Mouse (Mus musculus): ENCODE data around the gene Ndufaf7. TPM values are rescaled to one million over a fixed set of nuclear protein-coding genes. Genes with fewer than 3 reads are reported as not detected.

Gene Ndufaf7
- polyA plus RNA-seq, 1 experiment from 2014 or later = 56.1 TPM

GRCm38 (mm10) chr17:78915772-78916171 lies 21.2 kb upstream of the Ndufaf7 start:
- WGBS = 47% methylated on average over 6 of the region's 6 CpGs
- Histone ChIP-seq H3K27me3 (no peaks in the 10 kb centered on the region), H3K4me3 (replicated peaks) (peak overlapping the region; percentile 68), H3K4me1 (peaks cover 17% of the 10 kb centered on the region), H3K4me2 (replicated peaks) (peak overlapping the region; percentile 75), H3K9me3 (replicated peaks) (no peaks in the 10 kb centered on the region), H3K36me3 (peaks cover 21% of the 10 kb centered on the region), H3K27ac (replicated peaks) (peak overlapping the region; percentile 85), H3K9ac (peak overlapping the region; percentile 79; the same call in 1 of the 2 replicates)
- no peak for ATAC-seq (ENCODE audit: insufficient number of reproducible peaks, low FRiP score, low TSS enrichment, low read depth)

DNA sequence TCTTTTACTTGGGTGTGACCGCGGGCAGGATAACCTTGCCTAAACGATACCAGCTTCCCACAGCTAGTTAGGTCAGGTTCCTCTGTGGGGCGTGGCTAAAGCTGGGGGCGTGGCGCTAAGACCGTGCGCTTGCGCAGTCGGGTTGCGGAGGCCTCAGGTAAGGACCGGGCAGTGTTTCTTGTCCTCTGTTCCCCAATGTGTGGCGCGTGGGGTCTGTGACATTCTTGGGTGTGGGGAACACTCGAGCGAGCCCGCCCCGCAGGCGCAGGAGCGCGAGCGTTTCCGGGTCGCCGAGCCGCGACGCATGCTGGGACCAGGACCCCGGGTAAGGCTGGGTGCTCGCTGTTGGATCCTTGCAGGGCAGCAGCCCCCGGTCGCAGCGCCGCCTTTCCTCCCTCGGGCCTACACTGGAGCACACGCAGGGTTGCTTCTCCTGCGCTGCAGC lies 20.5 kb upstream of the Ndufaf7 start, which contains the start of gene Cebpzos:
TSS of gene Cebpzos (plus strand) at position 132 of the 445 bp plus-strand sequence.
- peak within 1 kb of the TSS; percentile 75 for H3K4me2 ChIP-seq (replicated peaks)
- ATAC-seq (ENCODE audit: insufficient number of reproducible peaks, low FRiP score, low TSS enrichment, low read depth) = peak; percentile 91
- H3K4me3 ChIP-seq (replicated peaks) = peak within 1 kb of the TSS; percentile 68
- H3K27me3 ChIP-seq = no peaks in the 10 kb centered on the region
- peaks cover 26% of the 10 kb centered on the region for H3K36me3 ChIP-seq
- WGBS = under 1% methylated on average over 37 of the region's 37 CpGs
- H3K9ac ChIP-seq = peak within 1 kb of the TSS; percentile 79
- peak within 1 kb of the TSS; percentile 85 for H3K27ac ChIP-seq (replicated peaks)
- peaks cover 17% of the 10 kb centered on the region for H3K4me1 ChIP-seq
- H3K9me3 ChIP-seq (replicated peaks) = no peaks in the 10 kb centered on the region

DNA sequence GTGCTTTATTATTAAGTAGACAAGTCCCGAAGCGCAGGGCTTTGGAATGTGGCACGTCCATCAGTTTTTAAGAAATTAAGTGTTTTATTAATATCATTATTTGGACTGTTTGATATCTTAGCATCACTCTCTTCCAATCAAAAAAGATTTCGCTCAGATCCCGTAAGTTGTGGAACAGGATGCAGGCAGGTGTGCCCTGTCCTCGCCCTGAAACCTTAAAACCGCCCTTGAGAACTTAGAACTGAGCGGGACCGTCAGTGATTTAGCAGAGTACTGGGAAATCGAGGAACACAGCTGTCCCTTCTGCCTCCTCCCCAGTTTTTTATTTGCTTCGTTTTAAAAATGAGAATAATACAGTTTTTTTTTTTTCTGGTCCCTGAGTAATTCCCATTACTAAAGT lies 20.0 kb upstream of the Ndufaf7 start:
- Histone ChIP-seq H3K36me3 (peaks cover 31% of the 10 kb centered on the region), H3K9me3 (replicated peaks) (no peaks in the 10 kb centered on the region), H3K27ac (replicated peaks) (peak overlapping the region; percentile 85), H3K9ac (peak overlapping the region; percentile 79), H3K27me3 (no peaks in the 10 kb centered on the region), H3K4me1 (peaks cover 17% of the 10 kb centered on the region), H3K4me3 (replicated peaks) (peak overlapping the region; percentile 68), H3K4me2 (replicated peaks) (peak overlapping the region; percentile 75)
- no peak for ATAC-seq (ENCODE audit: insufficient number of reproducible peaks, low FRiP score, low TSS enrichment, low read depth)
- under 1% methylated on average over 11 of the region's 11 CpGs for WGBS

- H3K4me2 ChIP-seq (replicated peaks) = peak overlapping the region; percentile 75
- no peak overlapping the region for H3K9ac ChIP-seq
- WGBS = 42% methylated on average over 6 of the region's 6 CpGs
- H3K9me3 ChIP-seq (replicated peaks) = no peaks in the 10 kb centered on the region
- H3K4me1 ChIP-seq = peaks cover 17% of the 10 kb centered on the region
- H3K4me3 ChIP-seq (replicated peaks) = peak overlapping the region; percentile 68; the same call in 1 of the 2 replicates
- H3K27me3 ChIP-seq = no peaks in the 10 kb centered on the region
- peaks cover 38% of the 10 kb centered on the region for H3K36me3 ChIP-seq
- ATAC-seq (ENCODE audit: insufficient number of reproducible peaks, low FRiP score, low TSS enrichment, low read depth) = no peak
- H3K27ac ChIP-seq (replicated peaks) = 0 out of 2 replicates have a peak overlapping the region, but pooled peaks have one; percentile 85
Measured at GRCm38 (mm10) chr17:78917696-78918095, 19.2 kb upstream of the Ndufaf7 start.

DNA sequence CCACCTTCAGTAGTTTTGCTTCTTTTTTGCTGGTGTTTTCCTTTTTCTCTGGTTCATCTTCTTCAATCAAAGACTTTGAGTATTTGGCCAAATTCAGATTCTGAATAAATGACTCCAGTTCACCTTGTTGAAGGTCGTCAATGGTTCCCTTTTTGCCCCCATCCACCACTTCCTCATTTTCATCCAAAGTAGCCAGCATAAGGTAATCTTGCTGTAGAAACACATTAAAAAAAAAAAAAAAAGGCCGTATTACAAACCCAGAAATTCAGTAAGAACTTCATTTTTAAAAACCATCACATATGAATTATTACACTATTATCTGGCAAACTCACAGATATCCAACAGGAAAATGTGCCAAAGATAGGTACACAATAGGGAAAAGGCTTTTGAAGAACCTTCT lies 1.1 kb upstream of the Ndufaf7 start:
- 85% methylated on average over 2 of the region's 2 CpGs for WGBS
- peaks cover 12% of the 10 kb centered on the region for H3K4me1 ChIP-seq
- H3K27me3 ChIP-seq = no peaks in the 10 kb centered on the region
- H3K36me3 ChIP-seq = peaks cover 45% of the 10 kb centered on the region
- H3K9ac ChIP-seq = 0 out of 2 replicates have a peak overlapping the region, but pooled peaks have one; percentile 56
- no peak for ATAC-seq (ENCODE audit: insufficient number of reproducible peaks, low FRiP score, low TSS enrichment, low read depth)
- H3K9me3 ChIP-seq (replicated peaks) = no peaks in the 10 kb centered on the region
- H3K4me2 ChIP-seq (replicated peaks) = peak overlapping the region; percentile 79
- H3K27ac ChIP-seq (replicated peaks) = no peak overlapping the region
- peak overlapping the region; percentile 67 for H3K4me3 ChIP-seq (replicated peaks)

DNA sequence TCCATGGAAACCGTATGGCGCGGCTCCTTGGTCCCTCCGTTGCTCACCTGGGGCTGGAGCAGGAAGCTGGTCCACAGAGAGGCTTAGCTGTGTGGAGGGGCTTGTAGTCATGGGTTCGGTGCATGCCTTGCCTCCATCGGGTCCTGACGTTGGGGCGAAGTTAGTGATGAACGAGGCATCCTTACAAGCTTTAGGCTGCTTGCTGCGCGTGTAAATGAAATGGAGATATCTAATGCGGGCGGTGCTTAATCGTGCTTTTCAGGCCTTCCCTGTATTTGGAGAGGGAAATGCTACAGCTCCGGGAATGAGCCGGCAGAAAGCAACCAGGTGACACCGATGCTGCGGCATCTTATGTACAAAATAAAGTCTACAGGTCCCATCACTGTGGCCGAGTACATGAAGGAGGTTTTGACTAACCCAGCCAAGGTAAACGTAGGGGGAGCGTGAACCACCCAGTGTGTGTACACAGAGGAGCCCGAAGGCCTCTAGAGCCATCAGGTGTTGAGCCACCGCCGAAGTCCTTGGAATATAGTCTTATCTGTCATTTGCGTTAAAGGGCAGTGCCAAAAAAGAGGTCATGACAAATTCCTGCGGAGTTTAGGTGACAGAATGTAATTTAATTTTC lies 405 bp downstream of the Ndufaf7 start:
- Histone ChIP-seq H3K4me2 (replicated peaks) (peak overlapping the region; percentile 79), H3K27ac (replicated peaks) (peak overlapping the region; percentile 35), H3K9ac (peak overlapping the region; percentile 56), H3K9me3 (replicated peaks) (no peaks in the 10 kb centered on the region), H3K27me3 (no peaks in the 10 kb centered on the region), H3K4me3 (replicated peaks) (peak overlapping the region; percentile 67), H3K4me1 (peaks cover 12% of the 10 kb centered on the region), H3K36me3 (peaks cover 36% of the 10 kb centered on the region)
- ATAC-seq (ENCODE audit: insufficient number of reproducible peaks, low FRiP score, low TSS enrichment, low read depth) = no peak
- 8% methylated on average over 26 of the region's 26 CpGs for WGBS

- Histone ChIP-seq H3K4me3 (replicated peaks) (no peak overlapping the region), H3K4me1 (peaks cover 12% of the 10 kb centered on the region), H3K36me3 (peaks cover 33% of the 10 kb centered on the region), H3K4me2 (replicated peaks) (no peak overlapping the region), H3K27me3 (no peaks in the 10 kb centered on the region), H3K9ac (no peak overlapping the region), H3K27ac (replicated peaks) (no peak overlapping the region), H3K9me3 (replicated peaks) (no peaks in the 10 kb centered on the region)
- no peak for ATAC-seq (ENCODE audit: insufficient number of reproducible peaks, low FRiP score, low TSS enrichment, low read depth)
- WGBS = 88% methylated on average over 4 of the region's 4 CpGs
Measured at GRCm38 (mm10) chr17:78938927-78939326, 2.0 kb downstream of the Ndufaf7 start.

DNA sequence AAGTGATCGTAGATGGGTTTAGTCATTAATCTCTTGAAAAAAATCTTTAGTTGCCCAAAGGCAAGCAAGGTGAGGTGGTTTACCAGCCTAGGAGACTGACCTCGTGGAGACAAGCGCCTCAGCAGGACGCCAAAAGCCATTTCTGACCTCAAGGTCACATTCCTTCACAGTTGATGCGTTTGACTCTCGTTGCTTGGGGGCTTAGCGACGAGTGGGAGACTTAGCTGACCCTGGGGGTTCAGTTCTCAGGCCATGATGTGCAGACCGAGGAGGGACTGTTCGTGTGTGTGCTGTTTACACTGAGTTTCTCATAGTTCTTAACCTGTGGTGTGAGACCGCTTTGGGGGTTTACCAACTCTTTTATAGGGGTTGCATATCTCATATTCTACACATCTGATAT lies 5.6 kb downstream of the Ndufaf7 start:
- ATAC-seq (ENCODE audit: insufficient number of reproducible peaks, low FRiP score, low TSS enrichment, low read depth) = no peak
- Histone ChIP-seq H3K4me3 (replicated peaks) (no peak overlapping the region), H3K36me3 (peaks cover 42% of the 10 kb centered on the region), H3K4me1 (peaks cover 3% of the 10 kb centered on the region), H3K27ac (replicated peaks) (no peak overlapping the region), H3K9me3 (replicated peaks) (no peaks in the 10 kb centered on the region), H3K4me2 (replicated peaks) (no peak overlapping the region), H3K9ac (no peak overlapping the region), H3K27me3 (no peaks in the 10 kb centered on the region)
- WGBS = 42% methylated on average over 11 of the region's 11 CpGs

- Histone ChIP-seq H3K27ac (replicated peaks) (no peak overlapping the region), H3K27me3 (no peaks in the 10 kb centered on the region), H3K9me3 (replicated peaks) (no peaks in the 10 kb centered on the region), H3K4me3 (replicated peaks) (no peak overlapping the region), H3K9ac (no peak overlapping the region), H3K4me1 (no peaks in the 10 kb centered on the region), H3K36me3 (peaks cover 81% of the 10 kb centered on the region), H3K4me2 (replicated peaks) (no peak overlapping the region)
- ATAC-seq (ENCODE audit: insufficient number of reproducible peaks, low FRiP score, low TSS enrichment, low read depth) = no peak
- 94% methylated on average over 5 of the region's 5 CpGs for WGBS
Measured at GRCm38 (mm10) chr17:78951225-78951624, 14.3 kb downstream of the Ndufaf7 start.

- H3K27me3 ChIP-seq = no peaks in the 10 kb centered on the region
- H3K4me2 ChIP-seq (replicated peaks) = no peak overlapping the region
- H3K9me3 ChIP-seq (replicated peaks) = no peaks in the 10 kb centered on the region
- no peaks in the 10 kb centered on the region for H3K4me1 ChIP-seq
- no peak for ATAC-seq (ENCODE audit: insufficient number of reproducible peaks, low FRiP score, low TSS enrichment, low read depth)
- no peak overlapping the region for H3K27ac ChIP-seq (replicated peaks)
- peaks cover 80% of the 10 kb centered on the region for H3K36me3 ChIP-seq
- no peak overlapping the region for H3K9ac ChIP-seq
- H3K4me3 ChIP-seq (replicated peaks) = no peak overlapping the region
- WGBS = 76% methylated on average over 5 of the region's 5 CpGs
Measured at GRCm38 (mm10) chr17:78952070-78952469, 15.1 kb downstream of the Ndufaf7 start.

- no peak for ATAC-seq (ENCODE audit: insufficient number of reproducible peaks, low FRiP score, low TSS enrichment, low read depth)
Measured at GRCm38 (mm10) chr17:78953240-78953639, 16.3 kb downstream of the Ndufaf7 start.

GRCm38 (mm10) chr17:78959473-78959872 lies 22.5 kb downstream of the Ndufaf7 start:
- Histone ChIP-seq H3K27me3 (no peaks in the 10 kb centered on the region), H3K4me2 (replicated peaks) (no peak overlapping the region), H3K4me3 (replicated peaks) (no peak overlapping the region), H3K27ac (replicated peaks) (no peak overlapping the region), H3K4me1 (no peaks in the 10 kb centered on the region), H3K9me3 (replicated peaks) (no peaks in the 10 kb centered on the region), H3K9ac (no peak overlapping the region), H3K36me3 (peaks cover 70% of the 10 kb centered on the region)
- ATAC-seq (ENCODE audit: insufficient number of reproducible peaks, low FRiP score, low TSS enrichment, low read depth) = no peak
- WGBS = 78% methylated on average over 6 of the region's 6 CpGs

More at GRCm38 (mm10) chr17:78953240-78953639, 16.3 kb downstream of the Ndufaf7 start:
- Histone ChIP-seq H3K27me3 (no peaks in the 10 kb centered on the region), H3K4me3 (replicated peaks) (no peak overlapping the region), H3K4me1 (no peaks in the 10 kb centered on the region), H3K4me2 (replicated peaks) (no peak overlapping the region), H3K9me3 (replicated peaks) (no peaks in the 10 kb centered on the region), H3K9ac (no peak overlapping the region), H3K27ac (replicated peaks) (no peak overlapping the region), H3K36me3 (peaks cover 77% of the 10 kb centered on the region)
- 76% methylated on average over 8 of the region's 8 CpGs for WGBS

Data from embryonic facial prominence, embryonic 15.5 days (tissue).